Comparison of ENCODE assay signal across 17 mouse cellular contexts in the genomic region with DNA sequence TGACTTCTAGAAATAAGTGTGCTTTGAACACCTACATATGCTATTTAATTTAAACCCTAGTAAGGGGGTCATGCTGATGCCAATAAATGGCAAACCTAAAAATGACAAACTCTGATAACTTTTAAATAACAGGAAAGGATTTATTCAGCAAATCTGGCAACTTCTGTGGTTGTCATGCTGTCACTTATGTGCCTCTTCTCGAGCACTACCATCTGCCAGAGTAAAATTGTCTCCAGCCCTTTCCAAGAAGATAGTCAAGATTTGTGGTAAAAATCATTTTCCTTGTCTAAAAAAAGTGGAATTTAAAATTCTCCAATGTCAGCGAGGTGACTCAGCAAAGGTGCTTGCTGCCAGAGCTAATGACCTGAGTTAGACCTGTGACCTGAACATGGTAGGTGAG.
DNase-seq lines count a peak whose midpoint lies in the region; ATAC-seq and TF ChIP-seq lines count a peak whose summit lies in the region.
"Had no signal": no experiment of that assay in that cellular context is flagged by ENCODE, and none has a peak within 500 bp of the region (broad histone marks: within the 10 kb centered on the region; RNA-seq: fewer than 3 reads in every experiment).

No protein-coding gene starts in this region.

- DNase-seq in forebrain, postnatal 0 days, result peak; percentile 36
- peak; percentile 11 to 47 for DNase-seq in layer of hippocampus, adult 18-20 months (ENCODE audit: low spot score in 2 of 2)
- DNase-seq in layer of hippocampus, postnatal 25 days (ENCODE audit: extremely low spot score in 1 of 2, low spot score in 1 of 2), result no peak
- DNase-seq in brain, adult 2 months (ENCODE audit: low read depth, low spot score), result peak; percentile 70
- peak; percentile 8 for DNase-seq in layer of hippocampus, adult 9-10 months (ENCODE audit: low spot score)
- DNase-seq in heart, postnatal 4 days, result no peak
- no peak for DNase-seq in gastrocnemius, postnatal 36 days
- DNase-seq: adrenal gland, postnatal 10 days; cerebellum, adult 9-10 months; cerebellum, postnatal 25 days; heart, adult 18-20 months; heart, postnatal 10 days had no signal

- no peak overlapping the region for H3K4me3 ChIP-seq in forebrain, postnatal 0 days (ENCODE audit: low read depth, low read length)
- H3K4me3 ChIP-seq in forebrain, embryonic 16.5 days (replicated peaks; ENCODE audit: low read length), result no peak overlapping the region
- H3K4me3 ChIP-seq: embryonic facial prominence, embryonic 12.5 days; heart, embryonic 10.5 days; hindbrain, embryonic 13.5 days had no signal

- intact Hi-C loops in gastrocnemius, postnatal 36 days (cut with DNase I), result no loop called here

- no peak overlapping the region for H3K9ac ChIP-seq in forebrain, postnatal 0 days
- H3K9ac ChIP-seq in forebrain, embryonic 16.5 days (replicated peaks; ENCODE audit: low read depth, low read length), result no peak overlapping the region
- H3K9ac ChIP-seq: embryonic facial prominence, embryonic 12.5 days; hindbrain, embryonic 13.5 days had no signal

- no peak overlapping the region for H3K4me2 ChIP-seq in forebrain, postnatal 0 days (ENCODE audit: low read depth)
- no peak overlapping the region for H3K4me2 ChIP-seq in forebrain, embryonic 16.5 days (ENCODE audit: low read length)
- H3K4me2 ChIP-seq: embryonic facial prominence, embryonic 12.5 days; hindbrain, embryonic 13.5 days had no signal

- no peaks in the 10 kb centered on the region for H3K27me3 ChIP-seq in forebrain, postnatal 0 days (ENCODE audit: insufficient read depth, low read length)
- no peaks in the 10 kb centered on the region for H3K27me3 ChIP-seq in forebrain, embryonic 16.5 days (replicated peaks; ENCODE audit: control insufficient read depth, insufficient read depth, low read length)
- H3K27me3 ChIP-seq: embryonic facial prominence, embryonic 12.5 days; hindbrain, embryonic 13.5 days had no signal

- ATAC-seq in forebrain, postnatal 0 days, result peak; percentile 45; the same call in 1 of the 2 replicates
- no peak for ATAC-seq in forebrain, embryonic 16.5 days
- ATAC-seq: hindbrain, postnatal 0 days had no signal

- no peak overlapping the region for H3K27ac ChIP-seq in forebrain, postnatal 0 days (ENCODE audit: low read depth, low read length)
- no peak overlapping the region for H3K27ac ChIP-seq in forebrain, embryonic 16.5 days (ENCODE audit: low read length)
- H3K27ac ChIP-seq: embryonic facial prominence, embryonic 12.5 days; heart, embryonic 10.5 days; hindbrain, embryonic 13.5 days; hindbrain, postnatal 0 days had no signal

- no peak for TF ChIP-seq CTCF in forebrain, postnatal 0 days (IDR thresholded peaks at IDR 0.05; ENCODE audit: low read depth)

- 51% methylated on average over 2 of the region's 2 CpGs for WGBS in forebrain, postnatal 0 days
- WGBS in forebrain, embryonic 16.5 days, result 61% methylated on average over 2 of the region's 2 CpGs

- H3K9me3 ChIP-seq in forebrain, postnatal 0 days (ENCODE audit: low read length), result no peaks in the 10 kb centered on the region
- H3K9me3 ChIP-seq in forebrain, embryonic 16.5 days (ENCODE audit: control insufficient read depth, low read length), result no peaks in the 10 kb centered on the region
- H3K9me3 ChIP-seq: embryonic facial prominence, embryonic 12.5 days; heart, embryonic 10.5 days; hindbrain, embryonic 13.5 days had no signal

- H3K36me3 ChIP-seq in forebrain, postnatal 0 days (ENCODE audit: insufficient read depth), result no peaks in the 10 kb centered on the region
- H3K36me3 ChIP-seq in forebrain, embryonic 16.5 days (ENCODE audit: control insufficient read depth, insufficient read depth), result no peaks in the 10 kb centered on the region
- H3K36me3 ChIP-seq: embryonic facial prominence, embryonic 12.5 days; heart, embryonic 10.5 days; hindbrain, embryonic 13.5 days had no signal

- no peaks in the 10 kb centered on the region for H3K4me1 ChIP-seq in forebrain, postnatal 0 days (ENCODE audit: insufficient read depth)
- H3K4me1 ChIP-seq in forebrain, embryonic 16.5 days (replicated peaks; ENCODE audit: control insufficient read depth, insufficient read depth, low read length), result no peaks in the 10 kb centered on the region
- H3K4me1 ChIP-seq: embryonic facial prominence, embryonic 12.5 days; heart, embryonic 10.5 days; hindbrain, embryonic 13.5 days had no signal

Comparison
In these comparisons a context has a peak if more than half of its experiments do, and no peak if none do; other contexts are left out.
1. DNase-seq: peak in forebrain, postnatal 0 days (single experiment), layer of hippocampus, adult 18-20 months (2 of 2), brain, adult 2 months (single experiment) and layer of hippocampus, adult 9-10 months (single experiment); none in layer of hippocampus, postnatal 25 days (0 of 2), heart, postnatal 4 days (single experiment) and gastrocnemius, postnatal 36 days (0 of 2).